Mouse (Mus musculus): ENCODE measurements around the gene Rgs3. TPM values are rescaled to one million over a fixed set of nuclear protein-coding genes. Genes with fewer than 3 reads are reported as not detected.

The Rgs3 gene
- total and polyA plus RNA-seq, 3 experiments = 28.2 to 39.5 (median 31.5) TPM

- DNase-seq = peak; percentile 34
These were observed 183.5 kb downstream of the Rgs3 start for GRCm38 (mm10) chr4:62742885-62743760.

GRCm38 (mm10) chr4:62744534-62744956 lies 184.9 kb downstream of the Rgs3 start:
- DNase-seq = peak; percentile 82

- no peak for DNase-seq
These were observed 185.5 kb downstream of the Rgs3 start for GRCm38 (mm10) chr4:62744985-62745638.

Other genes with a start within 250 kb of the Rgs3 start
- gene Fkbp15, start 199.3 kb upstream of the Rgs3 start, total RNA-seq (2021) = 10 to 100 TPM; 35.2 to 36.9 TPM
- gene Fkbp15, start 199.3 kb upstream of the Rgs3 start, polyA plus RNA-seq (2012; rRNA removed) = 21.8 and 27.4 TPM in 2 replicates
- gene Slc31a1, start 199.1 kb upstream of the Rgs3 start, total RNA-seq (2021) = 10 to 100 TPM; 50.1 to 50.7 TPM
- gene Slc31a1, start 199.1 kb upstream of the Rgs3 start, polyA plus RNA-seq (2012; rRNA removed) = 11.6 and 12.3 TPM in 2 replicates
- gene Cdc26, start 151.2 kb upstream of the Rgs3 start, total RNA-seq (2021) = 10 to 100 TPM; 62.0 to 67.5 TPM
- 7.9 and 12.5 TPM in 2 replicates for gene Cdc26, start 151.2 kb upstream of the Rgs3 start, polyA plus RNA-seq (2012; rRNA removed)
- 10 to 100 TPM; 21.6 to 23.6 TPM for gene Prpf4, start 151.1 kb upstream of the Rgs3 start, total RNA-seq (2021)
- 9.1 and 15.1 TPM in 2 replicates for gene Prpf4, start 151.1 kb upstream of the Rgs3 start, polyA plus RNA-seq (2012; rRNA removed)
- 1 to 10 TPM in 1 of 2 experiments, not detected in 1; 1.1 TPM for gene Rnf183, start 124.6 kb upstream of the Rgs3 start, total RNA-seq (2021)
- 0.28 and 3.3 TPM in 2 replicates for gene Rnf183, start 124.6 kb upstream of the Rgs3 start, polyA plus RNA-seq (2012; rRNA removed)
- 1 to 10 TPM in 1 of 2 experiments, under 1 TPM in 1; 0.78 to 2.0 TPM for gene Wdr31, start 89.0 kb upstream of the Rgs3 start, total RNA-seq (2021)
- 1.3 and 2.6 TPM in 2 replicates for gene Wdr31, start 89.0 kb upstream of the Rgs3 start, polyA plus RNA-seq (2012; rRNA removed)
- 10 to 100 TPM in 1 of 2 experiments, 1 to 10 TPM in 1; 3.0 to 13.9 TPM for gene Bspry, start 79.8 kb upstream of the Rgs3 start, total RNA-seq (2021)
- 10.9 and 15.3 TPM in 2 replicates for gene Bspry, start 79.8 kb upstream of the Rgs3 start, polyA plus RNA-seq (2012; rRNA removed)
- gene Hdhd3, start 56.4 kb upstream of the Rgs3 start, total RNA-seq (2021) = 10 to 100 TPM in 1 of 2 experiments, 1 to 10 TPM in 1; 9.2 to 26.1 TPM
- gene Hdhd3, start 56.4 kb upstream of the Rgs3 start, polyA plus RNA-seq (2012; rRNA removed) = 16.8 and 20.1 TPM in 2 replicates
- 100 to 1,000 TPM; 102 to 118 TPM for gene Alad, start 39.9 kb upstream of the Rgs3 start, total RNA-seq (2021)
- gene Alad, start 39.9 kb upstream of the Rgs3 start, polyA plus RNA-seq (2012; rRNA removed) = 313 and 413 TPM in 2 replicates
- 10 to 100 TPM; 48.4 to 50.5 TPM for gene Pole3, start 34.8 kb upstream of the Rgs3 start, total RNA-seq (2021)
- gene Pole3, start 34.8 kb upstream of the Rgs3 start, polyA plus RNA-seq (2012; rRNA removed) = 11.7 and 13.8 TPM in 2 replicates
- under 1 TPM; 0.14 to 0.31 TPM for gene 4933430I17Rik, start 34.5 kb upstream of the Rgs3 start, total RNA-seq (2021)
- 0.06 TPM in 1 of 2 replicates, not detected in the other for gene 4933430I17Rik, start 34.5 kb upstream of the Rgs3 start, polyA plus RNA-seq (2012; rRNA removed)